Mouse (Mus musculus) MN1 (cell line): ENCODE measurements around the gene Ppard.

Source experiments
- DNase-seq: peaks from one replicate; pipeline ENCODE4 v3.0.0-alpha.2; 2016; ENCODE audit warnings: low spot score

The Ppard gene

DNA sequence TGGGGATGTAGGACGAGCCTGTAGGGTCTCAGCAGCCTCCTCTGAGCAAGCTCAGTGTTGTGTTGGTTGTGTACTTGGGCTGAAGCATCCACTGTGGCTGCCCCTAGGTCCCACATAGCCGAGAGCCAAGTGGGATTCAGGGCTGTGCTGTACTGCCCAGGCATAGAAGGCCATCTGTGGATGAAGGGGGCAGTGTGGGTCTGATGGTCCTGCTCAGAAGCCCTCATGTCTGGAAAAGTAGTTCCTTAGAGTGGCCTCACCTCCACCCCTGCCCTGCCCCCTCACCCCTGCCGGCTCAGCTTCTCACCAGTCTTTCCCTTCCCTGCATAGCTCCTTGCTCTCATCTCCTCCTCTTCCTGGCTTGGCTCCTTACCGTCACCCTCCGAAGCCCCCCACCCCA, 23.2 kb downstream of the Ppard start:
- DNase-seq: no peak

DNA sequence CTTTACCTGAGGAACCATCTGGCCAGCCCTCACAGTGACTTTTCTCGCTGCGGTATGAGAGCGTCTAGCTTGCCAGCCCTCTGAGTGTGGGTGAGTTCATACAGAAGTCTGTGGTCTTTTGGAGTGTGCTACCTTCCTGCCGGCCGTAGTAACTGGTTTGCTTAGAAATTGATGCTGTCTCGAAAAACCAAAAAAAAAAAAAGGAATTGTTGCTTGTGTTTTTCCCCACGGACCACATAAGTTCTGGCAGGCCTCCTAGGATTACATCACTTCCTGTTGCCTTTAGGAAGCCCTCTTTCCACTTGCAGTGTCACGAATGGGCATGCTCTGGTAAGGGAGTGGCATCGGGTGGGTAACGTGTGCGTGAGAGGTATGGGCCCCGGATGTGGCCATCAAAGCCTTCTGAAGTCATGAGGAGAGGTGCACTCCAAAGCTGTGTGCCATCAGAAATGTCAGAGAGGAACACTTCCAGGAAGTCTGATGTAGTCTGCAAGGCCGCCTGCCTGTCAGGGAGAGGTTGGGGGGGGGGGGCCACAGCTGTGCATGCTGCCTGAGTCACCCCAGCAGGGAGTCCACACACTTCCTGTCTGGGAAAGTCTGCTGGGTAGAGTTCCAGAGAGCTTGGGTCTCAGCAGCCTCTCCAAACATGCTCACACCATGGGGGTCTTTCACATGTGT, 24.3 kb downstream of the Ppard start:
- peak; percentile 78 for DNase-seq

GRCm38 (mm10) chr17:28258325-28258724, 25.8 kb downstream of the Ppard start:
- DNase-seq: no peak

DNA sequence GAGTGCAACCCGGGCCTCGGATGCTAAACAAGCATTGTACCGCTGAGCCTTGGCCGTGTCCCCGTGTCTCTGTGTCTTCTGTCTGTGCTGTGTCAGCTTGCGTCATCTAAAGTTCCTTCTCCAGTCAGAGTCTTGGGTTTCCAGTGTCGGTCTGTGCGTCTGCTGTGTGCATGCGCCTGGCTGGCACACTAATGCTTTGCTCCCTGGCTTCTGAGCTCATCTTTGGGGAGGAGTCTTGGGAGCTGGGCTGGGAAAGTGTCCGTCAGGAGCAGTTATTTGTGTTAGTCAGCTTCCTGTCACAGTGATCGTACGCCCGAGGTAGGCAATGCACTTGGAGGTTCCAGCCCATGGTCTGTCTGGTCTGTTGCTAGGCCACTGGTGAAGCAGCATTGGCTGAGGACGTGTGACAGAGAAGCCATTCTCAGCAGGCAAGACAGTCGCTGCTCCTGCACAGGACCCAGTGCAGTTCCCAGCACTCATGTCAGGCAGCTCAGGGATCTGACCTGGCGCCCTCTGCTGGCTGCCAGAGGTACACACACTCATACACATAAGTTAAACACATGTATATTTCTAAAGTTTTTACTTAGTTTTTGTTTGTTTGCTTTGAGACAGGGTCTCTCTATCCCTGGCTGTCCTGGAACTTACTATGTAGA, 27.5 kb downstream of the Ppard start:
- DNase-seq: peak; percentile 90

GRCm38 (mm10) chr17:28260543-28260909, 28.0 kb downstream of the Ppard start:
- DNase-seq: no peak

GRCm38 (mm10) chr17:28261795-28262194, 29.3 kb downstream of the Ppard start:
- DNase-seq: no peak

DNA sequence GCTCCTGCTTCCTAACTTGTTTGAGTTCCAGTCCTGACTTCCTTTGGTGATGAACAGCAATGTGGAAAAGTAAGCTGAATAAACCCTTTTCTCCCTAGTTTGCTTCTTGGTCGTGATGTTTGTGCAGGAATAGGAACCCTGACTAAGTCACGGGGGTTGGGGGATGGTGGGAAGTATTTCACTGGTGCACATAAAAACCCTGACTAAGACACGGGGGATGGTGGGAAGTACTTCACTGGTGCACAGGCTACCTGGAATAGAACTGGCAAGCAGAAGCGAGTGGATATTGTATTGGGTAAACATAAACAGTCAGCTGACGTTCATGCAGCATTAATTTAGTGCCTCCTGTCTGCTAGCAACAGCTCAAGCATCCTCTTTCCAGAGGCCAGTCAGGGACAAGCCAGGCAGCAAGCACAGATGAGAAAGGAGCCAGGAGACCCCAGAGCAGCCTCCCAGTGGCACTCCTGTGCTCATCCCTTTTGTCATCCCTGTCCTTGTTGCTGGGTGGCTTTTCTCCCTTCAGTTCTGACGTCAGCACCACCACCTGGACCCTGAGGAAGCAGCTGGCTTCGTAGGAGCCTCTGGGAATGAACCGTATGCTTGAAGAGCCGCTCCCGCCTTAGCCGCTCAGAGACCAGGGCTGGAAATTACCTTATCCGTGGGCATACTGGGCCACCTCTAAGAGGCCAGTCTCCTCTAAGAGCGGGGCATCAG, 30.8 kb downstream of the Ppard start:
- no peak for DNase-seq

DNA sequence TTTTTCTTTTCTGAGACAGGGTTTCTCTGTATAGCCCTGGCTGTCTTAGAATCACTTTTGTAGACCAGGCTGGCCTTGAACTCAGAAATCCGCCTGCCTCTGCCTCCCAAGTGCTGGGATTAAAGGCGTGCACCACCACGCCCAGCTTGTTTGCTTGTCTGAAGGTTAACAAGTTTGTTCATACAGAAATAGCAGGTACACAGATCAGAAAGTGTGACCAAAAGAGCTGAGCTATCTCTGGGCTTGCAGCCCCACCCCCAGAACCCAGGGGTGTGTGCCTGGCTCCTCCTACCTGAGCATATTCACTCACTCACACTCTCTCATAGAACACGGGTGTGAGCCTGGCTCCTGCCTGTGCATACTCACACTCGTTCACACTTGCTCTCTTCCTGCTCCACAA, 34.8 kb downstream of the Ppard start:
- DNase-seq: no peak

DNA sequence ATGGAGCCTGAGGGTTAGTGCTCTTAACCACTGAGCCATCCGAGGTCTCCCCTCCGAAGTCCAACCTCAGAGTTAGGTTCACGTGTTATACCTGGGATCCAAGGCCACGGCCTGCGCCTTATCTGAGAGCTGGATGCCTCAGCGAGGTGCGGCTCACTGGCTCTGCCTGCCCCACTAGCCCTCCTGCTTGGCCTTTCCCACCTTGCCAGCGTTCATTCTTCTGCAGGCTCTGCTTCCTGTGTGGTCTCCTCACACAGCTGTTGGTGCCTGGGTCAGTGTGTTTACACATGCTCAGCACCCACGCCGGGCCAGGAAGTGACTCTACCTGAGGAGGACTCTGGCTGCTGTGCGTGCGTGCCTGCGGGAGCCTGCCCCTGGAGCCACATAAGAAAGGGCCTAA, 37.7 kb downstream of the Ppard start:
- no peak for DNase-seq

DNA sequence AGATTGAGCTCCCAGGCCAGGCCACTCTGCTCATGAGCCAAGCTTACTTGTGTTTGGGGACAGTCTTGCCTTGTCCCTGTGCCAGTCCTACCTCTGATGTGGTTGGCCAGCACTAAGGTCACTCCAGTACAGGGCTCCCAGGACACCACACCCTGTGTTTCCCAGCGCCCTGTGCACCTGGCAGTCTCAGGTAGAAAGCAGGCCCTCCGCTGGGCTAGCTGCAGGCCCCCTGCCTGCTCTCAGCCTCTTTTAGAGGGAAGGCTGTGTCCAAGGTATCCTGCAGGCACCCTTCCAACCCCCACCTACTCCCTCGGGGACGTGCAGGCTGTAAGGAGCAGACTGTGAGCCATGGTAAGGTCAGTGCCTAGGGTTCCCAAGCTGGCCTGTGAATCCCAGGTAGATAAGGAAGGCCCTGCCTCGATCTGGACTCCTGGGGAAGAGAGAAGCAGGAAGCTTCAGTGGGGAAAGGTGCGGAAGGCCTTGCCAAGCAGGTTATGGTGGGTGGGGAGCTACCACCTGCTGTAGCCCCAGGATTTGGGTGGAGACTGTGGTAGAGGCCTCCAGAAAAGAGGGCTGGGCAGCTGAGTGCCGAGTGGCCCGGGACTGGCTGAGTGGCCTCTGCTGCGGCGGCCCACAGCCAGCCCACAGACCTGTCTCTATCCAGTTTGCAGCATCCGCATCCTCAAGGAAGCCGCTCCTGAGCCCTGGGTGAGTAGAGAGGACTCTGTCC, 39.2 kb downstream of the Ppard start:
- no peak for DNase-seq

DNA sequence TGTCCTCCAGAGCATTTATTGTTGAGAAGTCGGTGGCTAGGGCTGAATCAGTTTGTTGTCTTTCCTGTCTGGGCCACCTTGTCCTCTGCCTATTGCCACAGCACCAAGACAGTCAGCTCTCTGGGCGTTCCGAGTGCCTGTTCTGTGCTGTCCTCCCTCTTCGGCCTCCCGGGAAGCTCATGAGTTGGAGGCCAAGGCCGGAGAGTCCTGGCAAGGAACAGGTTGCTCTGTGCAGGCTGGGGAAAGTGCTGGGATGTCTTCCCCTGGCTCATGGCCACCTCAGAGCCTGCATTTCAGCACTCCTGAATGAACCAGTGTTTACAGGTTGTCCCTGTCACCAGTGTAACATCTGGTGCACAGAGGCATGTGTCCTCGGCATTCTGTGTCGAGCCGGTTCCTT, 39.8 kb downstream of the Ppard start:
- no peak for DNase-seq

GRCm38 (mm10) chr17:28272837-28273236, 40.3 kb downstream of the Ppard start:
- DNase-seq: no peak

DNA sequence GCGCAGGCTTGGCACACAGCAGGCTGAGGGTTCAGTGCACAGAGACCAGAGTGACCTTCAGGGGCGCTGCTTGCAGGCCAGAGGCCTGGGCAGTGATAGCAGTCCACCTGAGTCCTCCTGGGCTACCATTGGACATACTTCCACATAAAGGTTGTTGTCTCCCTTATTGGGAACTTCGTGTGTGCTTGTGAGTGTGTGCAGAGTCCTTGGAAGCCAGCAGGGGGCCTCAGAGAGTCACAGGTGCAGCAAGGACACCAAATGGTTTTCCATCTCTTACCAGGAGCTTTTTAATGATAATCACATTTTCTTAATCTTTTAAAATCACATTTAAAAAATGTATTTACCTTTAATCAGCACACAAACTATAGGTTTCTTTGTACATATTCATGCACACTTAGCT, 42.2 kb downstream of the Ppard start:
- no peak for DNase-seq

DNA sequence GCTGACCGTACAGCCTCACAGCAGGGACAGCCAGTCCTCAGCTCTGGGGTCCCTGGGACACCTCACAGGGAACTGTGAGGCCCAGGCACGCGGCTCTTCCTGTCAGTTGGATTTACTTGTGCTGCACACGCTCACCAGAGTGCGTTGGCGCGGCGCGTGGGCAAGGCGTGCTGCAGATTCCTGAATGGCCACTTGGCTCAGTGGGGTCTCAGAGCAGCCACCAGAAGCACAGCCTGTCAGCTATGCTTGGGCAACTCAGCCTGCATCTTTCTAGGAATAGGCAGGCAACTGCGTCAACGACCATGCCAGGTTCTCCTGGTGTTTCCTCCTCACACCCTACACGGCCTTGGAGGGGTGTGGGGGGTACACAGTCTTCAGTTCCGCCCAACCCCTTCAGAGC, 44.7 kb downstream of the Ppard start:
- DNase-seq: no peak

DNA sequence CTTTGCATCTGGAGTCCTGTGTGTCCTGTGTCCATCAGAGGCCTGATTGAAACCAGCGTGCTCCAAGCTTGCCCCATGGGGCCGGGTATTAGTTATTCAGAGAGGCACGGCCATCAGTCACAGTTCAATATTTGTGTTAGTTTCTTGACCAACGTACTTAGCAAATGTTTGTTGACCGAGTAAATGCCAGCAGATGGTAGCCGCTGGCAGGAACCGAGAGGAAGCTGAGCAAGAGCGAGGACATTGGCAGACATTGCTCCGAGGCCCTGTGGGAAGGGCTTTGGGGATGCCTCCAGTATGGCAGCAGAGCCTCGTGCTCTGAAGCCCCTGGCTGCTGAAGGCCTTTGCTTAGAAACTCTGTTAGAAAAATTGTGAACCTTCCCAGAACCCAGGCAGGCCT, 45.2 kb downstream of the Ppard start:
- DNase-seq: no peak

DNA sequence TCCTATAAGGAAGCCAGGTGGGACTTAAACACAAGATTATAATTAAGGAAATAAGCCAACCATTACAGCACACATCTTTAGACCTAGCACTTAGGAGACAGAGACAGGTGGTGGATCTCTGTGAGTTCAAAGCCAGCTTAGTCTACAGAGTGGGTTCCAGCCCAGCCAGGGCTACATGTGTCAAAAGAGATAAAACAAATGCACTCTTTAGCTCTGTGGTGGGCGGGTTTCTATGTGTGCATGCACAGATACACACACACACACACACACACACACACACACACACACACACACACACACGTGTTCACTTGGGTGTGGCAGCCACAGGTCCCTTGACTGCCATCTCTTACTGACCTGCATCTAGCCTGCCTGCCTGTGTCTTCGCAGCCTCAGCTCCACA, 45.7 kb downstream of the Ppard start:
- DNase-seq: no peak

- no peak for DNase-seq
These were observed 46.7 kb downstream of the Ppard start for GRCm38 (mm10) chr17:28279236-28279635.

DNA sequence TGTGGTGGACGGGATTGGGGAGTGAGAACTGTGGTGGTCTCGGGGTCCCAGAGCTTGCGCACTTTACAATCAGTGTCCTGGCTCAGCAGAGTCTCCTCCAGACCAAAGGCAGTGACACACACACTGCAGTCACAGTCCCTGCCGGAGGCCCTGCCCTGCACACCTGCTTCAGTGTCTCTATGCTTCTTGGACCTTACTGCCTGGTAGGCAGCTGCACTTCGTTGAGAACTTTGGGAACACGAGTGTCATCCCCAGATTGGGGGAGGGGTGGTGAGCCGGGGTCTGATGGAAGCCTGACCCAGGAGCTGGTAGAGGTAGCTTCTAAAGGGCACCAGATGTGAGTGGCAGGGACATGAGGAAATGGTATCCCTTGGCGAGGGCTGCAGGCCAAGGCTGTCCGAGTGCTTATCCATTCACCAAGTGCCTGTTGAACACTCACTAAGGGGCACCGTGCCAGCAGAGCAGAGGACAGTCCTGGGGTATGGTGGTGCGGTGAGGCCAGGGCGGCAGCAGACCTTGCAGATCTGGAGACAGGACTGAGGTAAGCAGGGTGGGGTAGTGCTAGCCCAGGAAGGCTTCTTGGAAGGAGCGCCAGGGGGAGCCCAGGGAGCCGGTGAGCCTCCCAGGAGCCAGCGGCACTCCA, 47.4 kb downstream of the Ppard start:
- DNase-seq: peak; percentile 86

DNA sequence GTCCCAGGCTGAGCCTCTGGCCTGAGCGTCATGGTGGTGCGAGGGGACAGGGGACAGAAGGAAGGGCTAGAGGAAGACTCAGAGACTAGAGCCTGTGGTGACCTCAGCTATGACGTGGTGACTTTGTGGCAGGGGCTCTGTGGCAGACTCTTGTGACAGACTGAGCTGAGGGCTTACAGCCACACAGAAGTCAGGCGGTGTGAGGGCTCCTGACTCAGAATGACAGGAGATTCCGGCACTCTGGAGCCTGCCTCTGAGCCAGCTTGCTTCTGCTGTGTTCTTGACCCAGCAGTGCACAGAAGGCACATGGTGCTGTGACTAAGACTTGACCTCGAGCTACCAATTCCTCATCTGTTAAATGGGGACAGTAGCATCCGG, 47.9 kb downstream of the Ppard start:
- DNase-seq: no peak

DNA sequence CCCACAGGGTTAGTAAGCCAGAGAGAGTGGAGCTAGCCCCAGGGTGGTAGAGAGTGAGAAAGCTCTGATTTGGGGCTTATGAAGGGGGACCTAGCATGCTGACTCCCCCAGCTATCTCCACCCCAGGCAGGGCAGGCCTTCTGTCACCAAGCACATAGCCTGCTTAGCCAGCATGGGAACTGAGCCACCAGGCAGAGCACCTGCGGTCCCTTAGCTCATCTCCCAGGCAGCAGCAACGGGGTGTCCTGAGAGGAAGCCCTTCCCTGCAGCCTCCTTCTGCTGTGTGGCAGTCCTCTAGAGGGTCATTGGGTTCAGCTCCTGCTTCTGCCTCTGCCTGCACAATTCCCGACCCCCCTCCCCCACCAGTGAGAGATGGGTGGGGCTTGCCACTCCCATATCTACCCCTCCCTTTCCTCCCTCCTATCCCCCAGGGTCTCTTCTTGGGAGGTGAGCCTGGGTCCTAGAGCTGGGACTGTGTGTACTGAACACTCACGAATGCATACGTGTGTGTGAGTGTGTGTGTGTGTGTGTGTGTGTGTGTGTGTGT, 48.4 kb downstream of the Ppard start:
- peak; percentile 32 for DNase-seq

DNA sequence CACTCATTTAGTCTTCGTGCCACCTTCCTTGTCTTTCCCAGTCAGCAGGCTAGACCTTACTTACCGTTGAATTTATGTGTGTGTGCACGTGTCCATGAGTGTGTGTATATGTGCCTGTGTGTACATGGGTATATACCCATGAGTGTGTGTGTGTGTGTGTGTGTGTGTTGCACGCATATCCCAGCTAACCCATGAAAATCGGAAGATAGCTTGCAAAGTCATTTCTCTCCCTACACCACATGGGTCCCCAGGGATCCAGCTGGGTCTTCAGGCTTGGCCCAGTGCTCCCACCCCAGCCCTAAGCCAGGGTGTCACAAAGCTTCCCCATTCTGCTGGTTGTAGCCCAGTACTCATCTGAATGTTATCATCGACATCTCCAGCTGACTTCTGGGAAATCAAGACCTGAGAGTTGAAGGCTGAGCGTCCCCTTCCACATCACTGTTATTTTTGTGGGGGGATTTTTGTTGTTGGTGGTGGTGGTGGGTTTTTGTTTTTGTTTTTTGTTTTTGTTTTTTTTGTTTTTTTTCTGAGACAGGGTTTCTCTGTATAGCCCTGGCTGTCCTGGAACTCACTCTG, 49.5 kb downstream of the Ppard start:
- DNase-seq: no peak

DNA sequence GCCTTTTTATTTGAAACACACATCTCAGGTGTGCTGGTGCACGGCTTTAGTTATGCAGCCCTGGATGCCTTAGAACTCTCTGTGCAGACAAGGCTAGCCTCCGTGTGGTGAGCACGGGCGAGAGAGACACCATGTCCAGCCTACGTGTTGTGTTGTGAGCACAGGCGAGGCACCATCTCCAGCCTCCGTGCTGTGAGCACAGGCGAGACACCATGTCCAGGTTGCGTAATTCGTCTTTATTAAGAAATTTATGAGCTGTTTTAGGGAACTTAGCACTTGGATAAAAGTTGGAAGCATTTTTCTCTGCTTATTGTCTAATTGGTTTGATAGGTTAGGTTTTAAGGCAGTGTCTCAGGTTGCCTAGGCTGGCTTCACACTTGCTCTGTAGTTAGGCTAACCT, 50.7 kb downstream of the Ppard start:
- no peak for DNase-seq
